28 mouse cellular contexts compared by ENCODE assay signal in genomic region chr5:93198232-93198631, GRCm38 (mm10). TPM values are rescaled to one million over a fixed set of nuclear protein-coding genes. Genes with fewer than 3 reads are reported as not detected.
DNase-seq lines count a peak whose midpoint lies in the region; ATAC-seq and TF ChIP-seq lines count a peak whose summit lies in the region.
"Had no signal": no experiment of that assay in that cellular context is flagged by ENCODE, and none has a peak within 500 bp of the region (broad histone marks: within the 10 kb centered on the region; RNA-seq: fewer than 3 reads in every experiment).

No protein-coding gene starts in this region.

- peaks cover 6% of the 10 kb centered on the region; the same call in 1 of the 2 replicates for H3K4me1 ChIP-seq in heart, embryonic 12.5 days (replicated peaks)
- H3K4me1 ChIP-seq in bone marrow macrophage, adult 2 months (ENCODE audit: control insufficient read depth, insufficient read depth, low read length) = peaks cover 45% of the 10 kb centered on the region

- DNase-seq in heart, postnatal 14 days = no peak
- DNase-seq in urinary bladder, postnatal 10 days (ENCODE audit: low spot score) = no peak
- no peak for DNase-seq in right cerebral cortex, postnatal 10 days (ENCODE audit: low spot score in 2 of 2)
- DNase-seq: adrenal gland, adult 2 months; adrenal gland, postnatal 14 days; B cell, adult 2 months; cerebellum, adult 18-20 months; cerebellum, adult 9-10 months; cerebellum, postnatal 14 days; gastrocnemius, postnatal 25 days; heart, adult 11 months; heart, postnatal 10 days; heart, postnatal 4 days had no signal

- H3K9me3 ChIP-seq in heart, embryonic 12.5 days (replicated peaks) = no peaks in the 10 kb centered on the region
- H3K9me3 ChIP-seq: forebrain, embryonic 10.5 days; forebrain, embryonic 13.5 days; G1E; heart, embryonic 15.5 days had no signal

- peaks cover 70% of the 10 kb centered on the region for H3K79me2 ChIP-seq in macrophage (ENCODE audit: inconsistent target)

- no peak for ATAC-seq in heart, embryonic 12.5 days (ENCODE audit: insufficient number of reproducible peaks, low FRiP score)
- ATAC-seq: forebrain, embryonic 13.5 days; forebrain, embryonic 16.5 days; hindbrain, postnatal 0 days; inflammation-experienced regulatory T-cells, adult 6 months; intestine, embryonic 16.5 days had no signal

- peaks cover 45% of the 10 kb centered on the region for H3K36me3 ChIP-seq in heart, embryonic 12.5 days
- H3K36me3 ChIP-seq in macrophage (ENCODE audit: inconsistent target) = peaks cover 16% of the 10 kb centered on the region

- no peak for TF ChIP-seq CTCF in bone marrow macrophage, adult 2 months (IDR thresholded peaks at IDR 0.05; ENCODE audit: low read depth, low read length)

- intact Hi-C loops in heart, postnatal 14 days (cut with DNase I) = no loop called here

- 79% methylated on average over 3 of the region's 3 CpGs for WGBS in heart, embryonic 12.5 days
- WGBS in macrophage (ENCODE audit: missing documents) = 51% methylated on average over 3 of the region's 3 CpGs

- no peak overlapping the region for H3K9ac ChIP-seq in heart, embryonic 12.5 days
- H3K9ac ChIP-seq: forebrain, embryonic 13.5 days; heart, embryonic 15.5 days; hindbrain, embryonic 14.5 days had no signal

- 0 out of 2 replicates have a peak overlapping the region, but pooled peaks have one; percentile 21 for H3K27ac ChIP-seq in heart, embryonic 12.5 days (ENCODE audit: poor library complexity, severe bottlenecking)
- peak overlapping the region; percentile 76 for H3K27ac ChIP-seq in bone marrow macrophage, adult 2 months (ENCODE audit: insufficient read depth, low read depth, low read length)
- H3K27ac ChIP-seq in macrophage = peak overlapping the region; percentile 44
- H3K27ac ChIP-seq: forebrain, embryonic 10.5 days; forebrain, embryonic 13.5 days; heart, embryonic 15.5 days; hindbrain, embryonic 14.5 days; hindbrain, postnatal 0 days had no signal

- no peak for TF ChIP-seq POLR2A in bone marrow macrophage, adult 2 months (IDR thresholded peaks at IDR 0.05; ENCODE audit: borderline replicate concordance, low read depth, low read length)

- no peak overlapping the region for H3K4me3 ChIP-seq in heart, embryonic 12.5 days
- H3K4me3 ChIP-seq in bone marrow macrophage, adult 2 months (ENCODE audit: insufficient read depth, low read length) = no peak overlapping the region
- H3K4me3 ChIP-seq in macrophage (ENCODE audit: inconsistent target) = no peak overlapping the region
- H3K4me3 ChIP-seq: forebrain, embryonic 10.5 days; forebrain, embryonic 13.5 days; heart, embryonic 15.5 days had no signal

- no peaks in the 10 kb centered on the region for H3K27me3 ChIP-seq in heart, embryonic 12.5 days (replicated peaks)
- H3K27me3 ChIP-seq: CH12.LX; forebrain, embryonic 13.5 days; heart, embryonic 15.5 days had no signal

- H3K4me2 ChIP-seq in heart, embryonic 12.5 days = no peak overlapping the region
- H3K4me2 ChIP-seq: forebrain, embryonic 13.5 days; heart, embryonic 11.5 days; heart, embryonic 15.5 days; hindbrain, embryonic 14.5 days had no signal

RNA-seq across cellular contexts. Expression of gene Ccni, which starts 8.1 kb away (rescaled TPM):
- 118 and 128 TPM in 2 replicates for polyA plus RNA-seq in heart, embryonic 12.5 days (2016; fragmentation: Nextera tagmentation; extraction: Ambion mirVana)
- total RNA-seq in heart, postnatal 14 days (2021) = 100 to 1,000 TPM; 223 to 231 TPM
- 227 and 234 TPM in 2 replicates for polyA plus RNA-seq in bone marrow macrophage, adult 2 months (2012; ENCODE audit: insufficient read depth, insufficient read length, missing spikeins)
- total RNA-seq in macrophage (2018; cell fraction: chromatin; rRNA removed) = 10 to 100 TPM; 22.9 to 71.5 (median 44.0) TPM
- total RNA-seq in macrophage (2018; cell fraction: cytosol; rRNA removed) = 100 to 1,000 TPM in 25 of 26 experiments, 10 to 100 TPM in 1; 92.7 to 174 (median 124) TPM
- 10 to 100 TPM; 42.4 to 80.2 (median 60.2) TPM for total RNA-seq in macrophage (2018; cell fraction: nucleus; rRNA removed)
- polyA plus RNA-seq in macrophage (2018) = 104 to 136 TPM (median 120 TPM) in 3 replicates

RNA-seq across cellular contexts. Expression of gene 2010109A12Rik, which starts 8.1 kb away (rescaled TPM):
- 1.2 and 1.9 TPM in 2 replicates for polyA plus RNA-seq in heart, embryonic 12.5 days (2016; fragmentation: Nextera tagmentation; extraction: Ambion mirVana)
- under 1 TPM; 0.53 to 0.93 TPM for total RNA-seq in heart, postnatal 14 days (2021)
- polyA plus RNA-seq in bone marrow macrophage, adult 2 months (2012; ENCODE audit: insufficient read depth, insufficient read length, missing spikeins) = 0.75 TPM in 1 of 2 replicates, not detected in the other
- 1 to 10 TPM in 20 of 26 experiments, under 1 TPM in 1, not detected in 5; 0.75 to 4.9 (median 2.2) TPM for total RNA-seq in macrophage (2018; cell fraction: chromatin; rRNA removed)
- under 1 TPM in 5 of 26 experiments, not detected in 21; 0.17 to 0.69 (median 0.29) TPM for total RNA-seq in macrophage (2018; cell fraction: cytosol; rRNA removed)
- total RNA-seq in macrophage (2018; cell fraction: nucleus; rRNA removed) = 10 to 100 TPM in 1 of 26 experiments, 1 to 10 TPM in 19, under 1 TPM in 6; 0.61 to 29.4 (median 1.8) TPM
- polyA plus RNA-seq in macrophage (2018) = not detected in 3 replicates
- total RNA-seq: gastrocnemius, adult 8-10 months; hindbrain, postnatal 0 days had no signal
- polyA plus RNA-seq: adrenal gland, adult 2 months had no signal

Comparison
In these comparisons a context has a peak if more than half of its experiments do, and no peak if none do; other contexts are left out.
1. H3K27ac ChIP-seq: peak in every context shown above with its lines; median percentile 76 in bone marrow macrophage, adult 2 months; 44 in macrophage; 21 in heart, embryonic 12.5 days.